Mouse (Mus musculus): ENCODE results near the gene Olfr435.
"Not testable (repeated sequence)": the region's sequence is repeated elsewhere in the genome, so short reads cannot be mapped to it uniquely, and the experiment has no call there.

Olfr435 gene

DNA sequence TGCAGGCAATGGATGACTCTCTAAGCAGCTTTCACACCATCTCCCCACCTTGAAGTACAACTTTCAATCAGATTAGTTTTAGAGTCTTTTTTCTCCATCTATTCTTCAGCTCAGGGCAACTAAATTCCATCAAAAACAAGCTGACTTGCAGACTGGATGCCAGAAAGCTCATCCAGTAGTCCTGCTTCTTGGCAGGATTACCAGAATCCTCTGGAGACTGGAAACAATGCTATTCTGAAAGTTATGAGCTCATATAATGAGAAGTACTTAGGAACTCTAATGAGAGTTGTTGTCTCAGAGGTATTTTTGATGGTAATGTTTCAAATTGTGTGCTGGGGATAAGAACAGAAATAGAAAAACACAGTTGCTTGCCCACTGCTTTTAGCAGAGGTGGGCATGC is at the start of gene Olfr435:
TSS of gene Olfr435 (plus strand) at position 366 of the 400 bp plus-strand sequence.
- in situ Hi-C loops (cut with MboI, MseI): no loop called here

DNA sequence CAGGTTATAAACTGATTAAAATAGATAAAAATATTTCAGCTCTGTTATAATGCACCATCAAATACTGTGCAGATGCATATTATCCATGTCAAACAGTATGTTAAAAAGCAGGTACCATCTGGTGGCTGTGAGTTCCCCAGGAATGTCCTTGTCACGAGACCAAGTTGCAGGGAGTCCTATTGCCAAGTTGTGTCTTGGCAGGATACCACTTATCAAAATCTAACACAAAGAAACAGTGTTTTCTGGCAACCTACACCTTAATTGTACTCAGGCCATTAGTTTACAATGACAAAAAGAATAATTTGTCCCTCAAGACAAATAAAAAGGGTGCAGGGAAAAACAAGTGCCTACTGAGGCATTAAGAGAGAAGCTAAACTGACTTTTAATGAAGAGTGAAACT is 37.4 kb upstream of the Olfr435 start:
- in situ Hi-C loops (cut with MboI, MseI): no loop called here

DNA sequence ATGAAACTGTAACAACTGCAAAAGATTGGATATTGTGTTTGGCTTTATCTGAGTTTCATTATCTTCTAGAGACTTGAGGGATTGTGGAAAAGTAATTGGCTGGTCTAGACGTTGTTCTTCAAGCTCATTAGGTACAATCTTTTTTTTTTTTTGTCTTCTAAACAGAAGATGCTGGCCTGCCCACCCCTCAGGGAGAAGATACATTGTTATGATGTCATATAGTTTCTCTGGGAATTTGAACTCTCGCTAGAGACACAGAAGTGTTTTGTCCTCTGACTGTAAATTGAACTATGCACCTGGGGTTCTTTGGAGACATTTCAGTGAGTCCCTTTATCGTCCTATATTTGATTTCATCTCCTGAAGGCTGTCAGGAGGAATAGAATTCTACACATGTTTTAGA is 34.0 kb upstream of the Olfr435 start, which contains the start of gene Olfr437:
TSS of gene Olfr437 (plus strand) at position 301 of the 400 bp plus-strand sequence.
- in situ Hi-C loops (cut with MboI, MseI): no loop called here

DNA sequence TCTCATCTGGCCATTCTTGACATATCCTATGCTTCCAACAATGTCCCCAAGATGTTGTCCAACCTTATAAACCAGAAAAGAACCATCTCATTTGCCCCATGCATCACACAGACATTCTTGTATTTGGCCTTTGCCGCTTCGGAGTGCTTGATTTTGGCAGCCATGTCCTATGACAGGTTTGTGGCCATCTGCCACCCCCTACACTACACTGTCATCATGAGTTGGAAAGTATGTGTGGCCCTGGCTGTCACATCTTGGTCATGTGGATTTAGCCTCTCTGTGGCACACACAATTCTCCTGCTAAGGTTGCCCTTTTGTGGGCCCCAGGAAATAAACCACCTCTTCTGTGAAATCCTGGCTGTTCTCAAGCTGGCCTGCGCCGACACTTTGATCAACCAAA is 29.7 kb upstream of the Olfr435 start:
- in situ Hi-C loops (cut with MboI, MseI): no loop called here

DNA sequence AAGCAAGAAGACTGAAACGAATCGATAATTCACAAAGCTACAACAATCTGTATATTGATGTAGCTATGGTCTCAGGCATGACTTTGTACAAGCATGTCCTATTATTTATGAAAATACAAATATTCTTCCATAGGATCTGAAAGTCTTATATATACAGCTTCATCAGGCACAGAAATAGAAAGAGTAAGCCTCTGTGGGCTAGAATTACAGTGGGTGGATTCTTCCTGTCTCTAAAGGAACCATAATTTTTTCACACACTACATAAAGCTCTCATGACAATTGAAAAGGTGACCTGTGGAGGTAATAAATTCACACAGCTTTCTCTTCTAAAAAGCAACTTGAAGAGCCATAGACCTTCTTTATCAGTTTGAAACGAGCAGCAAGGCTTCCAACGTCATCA is 25.1 kb upstream of the Olfr435 start, which contains the start of gene Olfr13:
TSS of gene Olfr13 (plus strand) at position 301 of the 400 bp plus-strand sequence.
- in situ Hi-C loops (cut with MboI, MseI): no loop called here

DNA sequence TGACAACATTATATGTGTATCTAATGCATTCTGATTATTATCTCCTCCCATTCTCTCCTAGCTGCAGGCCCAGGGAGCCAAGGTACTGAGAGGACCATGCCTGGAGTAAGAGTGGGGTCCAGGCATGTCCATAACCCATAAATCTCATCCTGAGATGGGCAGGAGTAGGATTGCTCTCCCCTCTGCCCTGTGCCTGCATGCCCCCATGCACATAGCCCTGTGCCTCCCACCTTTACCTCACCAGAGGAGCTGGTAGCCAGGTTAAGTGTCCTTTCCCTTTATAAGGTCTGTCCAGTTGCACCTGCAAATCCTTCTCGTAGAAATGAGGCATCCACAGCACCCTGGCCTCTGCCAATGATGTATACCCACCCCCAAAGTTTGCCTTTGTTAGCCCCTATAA is 18.8 kb upstream of the Olfr435 start:
- in situ Hi-C loops (cut with MboI, MseI): no loop called here

DNA sequence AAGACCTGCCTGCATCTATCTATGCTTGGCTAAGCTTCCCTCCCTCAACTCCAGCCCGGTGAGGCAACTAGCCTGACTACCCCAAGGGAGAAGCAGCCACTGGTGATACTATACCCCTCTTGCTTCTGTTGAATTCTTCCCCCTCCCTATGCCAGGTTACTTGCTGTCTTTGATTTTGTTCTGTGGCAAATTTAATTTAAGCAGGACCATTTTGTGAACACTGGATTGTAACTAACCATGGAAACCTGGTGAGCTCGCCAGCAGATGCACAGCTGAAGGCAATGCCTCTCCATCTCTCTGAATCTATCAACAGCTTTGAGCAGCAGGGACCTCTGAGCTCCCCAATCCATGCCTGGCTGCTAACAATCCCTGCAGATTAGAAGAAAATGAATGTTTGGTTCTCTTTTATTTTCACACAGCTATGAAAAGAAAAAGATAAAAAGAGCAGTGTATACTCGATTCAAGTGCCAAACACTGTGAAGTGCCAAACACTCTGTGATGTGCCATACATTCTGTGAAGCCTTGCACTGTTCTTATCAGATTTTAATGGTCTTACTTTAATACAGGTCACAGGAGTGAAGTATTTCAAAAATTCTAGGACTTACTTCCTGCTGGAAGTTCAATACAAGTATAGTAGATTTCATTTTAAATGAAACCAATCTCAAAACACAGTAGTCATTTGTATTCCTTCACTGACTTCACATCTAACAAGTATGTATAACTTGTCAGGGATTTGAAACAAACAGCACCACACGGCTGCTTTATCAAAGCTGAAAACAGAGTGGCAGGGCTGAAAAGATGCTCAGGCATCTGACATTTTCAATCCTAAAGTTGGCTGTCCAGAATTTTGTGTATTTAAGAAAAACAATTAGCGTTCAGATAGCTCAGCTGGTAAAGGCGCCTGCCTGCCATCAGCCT is 18.1 kb upstream of the Olfr435 start:
- in situ Hi-C loops (cut with MboI, MseI): no loop called here

DNA sequence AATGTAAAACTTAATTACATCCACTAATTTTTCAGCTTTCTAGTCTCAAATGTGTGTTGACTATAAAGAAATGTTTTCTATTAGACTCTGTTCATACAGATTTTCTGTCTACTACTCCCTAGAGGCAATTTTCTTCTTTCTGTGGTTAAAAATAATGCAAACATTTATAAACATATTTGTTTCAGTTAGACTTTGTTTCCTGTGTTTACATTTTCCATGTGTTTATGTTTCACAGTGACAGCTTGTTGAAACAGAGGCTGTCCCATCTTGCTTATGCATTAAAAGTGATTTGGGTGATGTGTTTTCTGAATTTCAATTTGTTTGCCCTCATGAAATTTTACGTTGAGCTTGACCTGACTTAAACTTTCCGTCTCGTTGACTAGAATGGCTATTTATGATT is 6.0 kb upstream of the Olfr435 start:
- in situ Hi-C loops (cut with MboI, MseI): no loop called here

DNA sequence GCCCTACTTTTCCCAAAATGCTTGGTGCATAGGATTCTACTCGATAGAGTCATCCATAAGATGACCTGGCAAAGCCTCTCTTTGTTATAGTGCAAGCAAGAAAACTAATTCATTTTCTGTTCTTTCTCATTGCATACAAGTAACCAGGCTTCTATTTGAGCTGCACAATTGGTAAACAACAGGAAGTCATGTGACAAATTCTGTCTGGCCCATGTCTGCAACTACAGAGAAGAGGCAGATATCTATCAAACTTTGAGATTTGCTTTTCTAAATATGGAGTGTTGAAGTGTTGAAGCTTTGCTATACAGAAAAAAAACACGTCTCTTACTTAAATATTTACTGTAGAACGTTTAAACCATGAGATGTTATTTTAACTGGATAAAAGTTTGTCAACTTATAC is 1.1 kb downstream of the Olfr435 start:
- in situ Hi-C loops (cut with MboI, MseI): no loop called here

DNA sequence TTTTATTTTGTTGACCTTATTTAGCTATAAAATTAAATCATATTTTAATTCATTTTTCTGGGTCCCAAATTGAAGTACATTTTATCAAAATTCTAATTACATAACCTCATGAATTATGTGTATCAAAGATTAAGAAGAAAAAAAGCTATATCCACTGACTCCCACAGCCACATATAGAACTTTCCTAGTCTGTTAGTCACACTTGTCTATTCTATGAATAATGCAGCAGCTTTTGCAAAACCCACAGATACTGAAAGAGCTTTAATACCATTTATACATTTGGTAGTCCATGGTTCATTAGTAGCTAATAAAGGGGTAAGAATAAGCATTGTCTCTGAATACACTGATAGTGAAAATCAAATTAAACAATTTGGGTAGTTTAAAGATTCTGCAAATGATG is 5.8 kb downstream of the Olfr435 start:
- in situ Hi-C loops (cut with MboI, MseI): no loop called here

DNA sequence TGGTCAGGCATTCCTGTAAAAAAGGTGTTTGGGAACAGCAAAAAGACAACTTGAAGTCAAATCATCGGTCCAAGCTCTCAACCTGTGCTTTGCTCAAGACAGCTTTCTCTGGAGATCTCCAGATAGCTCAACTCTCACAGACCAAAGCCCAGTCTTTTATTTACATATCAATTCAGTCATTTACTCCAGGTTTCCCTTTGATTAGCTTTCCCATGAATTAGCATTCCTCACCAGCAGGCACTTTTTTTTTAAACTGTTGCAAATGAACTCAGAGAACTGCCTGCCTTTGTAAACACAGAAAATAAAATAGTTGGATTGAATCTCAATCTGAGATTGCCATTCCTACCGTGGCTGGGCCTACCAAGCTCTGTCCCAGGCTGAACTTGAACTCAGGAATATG is 8.4 kb downstream of the Olfr435 start:
- in situ Hi-C loops (cut with MboI, MseI): no loop called here

DNA sequence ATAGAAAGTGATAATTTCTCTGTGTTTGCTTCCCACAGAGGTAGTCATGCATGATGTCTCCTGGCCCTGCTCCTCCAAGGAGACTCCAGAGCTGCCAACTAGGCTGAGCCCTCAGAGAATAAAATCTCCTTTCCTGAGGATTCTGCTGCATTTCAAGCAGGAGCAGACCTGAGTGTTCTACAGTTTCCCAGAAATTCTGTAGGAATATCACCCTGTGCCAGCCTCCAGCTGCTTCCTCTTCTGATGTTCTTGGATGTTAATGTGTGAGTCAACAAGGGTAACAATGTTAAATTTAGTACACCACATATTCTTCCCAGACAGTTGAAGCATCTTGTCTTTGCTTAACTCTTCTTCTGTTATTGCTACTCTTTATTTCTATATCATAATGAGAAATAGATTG is 15.9 kb downstream of the Olfr435 start, which contains the start of gene Olfr434:
TSS of gene Olfr434 (plus strand) at position 149 of the 400 bp plus-strand sequence.
- in situ Hi-C loops (cut with MboI, MseI): not testable (repeated sequence)

DNA sequence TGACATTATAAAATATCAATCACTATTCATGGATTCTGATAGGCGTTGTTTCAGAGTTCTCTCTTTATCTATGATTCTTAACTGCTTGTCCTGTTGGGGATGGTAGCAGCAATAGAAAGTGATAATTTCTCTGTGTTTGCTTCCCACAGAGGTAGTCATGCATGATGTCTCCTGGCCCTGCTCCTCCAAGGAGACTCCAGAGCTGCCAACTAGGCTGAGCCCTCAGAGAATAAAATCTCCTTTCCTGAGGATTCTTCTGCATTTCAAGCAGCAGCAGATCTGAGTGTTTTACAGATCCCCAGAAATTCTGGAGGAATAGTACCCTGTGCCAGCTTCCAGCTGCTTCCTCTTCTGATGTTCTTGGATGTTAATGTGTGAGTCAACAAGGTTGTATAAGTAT is 34.3 kb downstream of the Olfr435 start, which contains the start of gene Olfr47:
TSS of gene Olfr47 (plus strand) at position 275 of the 400 bp plus-strand sequence.
- in situ Hi-C loops (cut with MboI, MseI): not testable (repeated sequence)

DNA sequence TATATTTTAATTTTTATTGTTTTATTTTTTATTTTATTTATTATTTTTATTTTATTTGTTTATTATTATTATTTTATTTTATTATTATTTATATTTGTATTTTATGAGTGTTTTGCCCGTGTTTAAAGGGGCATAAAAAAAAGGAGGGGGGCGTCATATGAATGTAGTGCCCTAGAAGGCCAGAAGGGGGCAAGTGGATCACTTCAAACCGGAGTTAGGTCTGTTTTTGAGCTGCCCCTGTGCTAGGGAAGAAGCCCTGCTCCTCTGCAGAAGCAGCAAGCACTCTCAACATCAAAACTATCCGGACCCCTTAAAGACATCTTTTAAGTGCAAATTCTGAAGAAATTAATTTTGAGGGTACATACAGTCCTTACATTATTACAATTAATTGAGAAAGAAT is 45.1 kb downstream of the Olfr435 start:
- in situ Hi-C loops (cut with MboI, MseI): loop anchor here (5.0 kb wide), 1 partner anchor 35 kb away; no protein-coding TSS in a partner anchor

DNA sequence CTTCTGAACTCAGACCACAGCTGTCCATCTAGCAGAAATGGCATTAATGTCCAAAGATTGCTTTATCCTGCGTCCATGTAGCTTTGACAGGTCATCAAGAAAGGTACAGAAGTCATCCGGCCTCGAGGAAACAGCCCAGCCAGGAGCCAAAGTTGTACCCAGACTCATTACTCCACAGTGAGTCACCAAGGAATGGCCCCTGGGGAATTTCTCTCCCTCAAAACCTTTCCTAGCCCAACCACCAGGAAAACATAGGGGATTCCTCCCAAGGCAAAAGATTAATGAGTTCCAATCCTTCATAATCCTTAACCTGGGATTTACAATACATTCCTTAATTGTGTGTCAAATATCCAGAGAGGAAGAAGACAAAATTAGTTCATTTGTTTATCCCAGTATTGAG is 50.5 kb downstream of the Olfr435 start:
- in situ Hi-C loops (cut with MboI, MseI): no loop called here

DNA sequence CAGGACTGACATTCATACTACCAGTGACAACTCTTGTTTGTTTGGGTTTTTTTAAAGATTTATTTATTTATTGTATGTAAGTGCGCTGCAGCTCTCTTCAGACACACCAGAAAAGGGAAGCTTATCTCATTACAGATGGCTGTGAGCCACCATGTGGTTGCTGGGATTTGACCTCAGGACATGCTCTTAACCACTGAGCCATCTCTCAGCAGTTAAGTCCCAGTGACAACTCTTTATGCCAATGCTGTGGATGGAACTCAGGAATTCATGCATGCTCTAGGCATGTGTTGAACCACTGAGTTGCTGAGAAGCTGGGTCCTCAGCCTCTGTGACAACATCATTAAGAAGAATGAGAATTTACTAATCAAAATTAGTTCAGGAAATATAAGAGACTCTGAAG is 56.0 kb downstream of the Olfr435 start:
- in situ Hi-C loops (cut with MboI, MseI): no loop called here
